Mouse (Mus musculus) effector memory CD4-positive, alpha-beta T cell, adult 7 months (primary cell): Measurements from ENCODE around the gene Tmem175. TPM values are rescaled to one million over a fixed set of nuclear protein-coding genes. Genes with fewer than 3 reads are reported as not detected.

Source experiments
- polyA plus RNA-seq: library from polyadenylated mRNA; unstranded; fragments of 100-300 nt; shearing (Covaris generic); gene quantifications from one replicate; pipeline ENCODE4 v1.2.1, GENCODE M21; 2017

Gene Tmem175
- 25.3 TPM for polyA plus RNA-seq

GRCm38 (mm10) chr5:108629634-108630483 lies at the start of gene Tmem175, which contains the start of gene Gak:
Gene Tmem175 (plus strand): TSS chr5:108629770.
Gene Gak (minus strand): TSS chr5:108629755.

GRCm38 (mm10) chr5:108659698-108660631 lies 30.4 kb downstream of the Tmem175 start, which contains the start of gene Idua:
Gene Idua (plus strand): TSS chr5:108660331.

GRCm38 (mm10) chr5:108668977-108669936 lies 39.7 kb downstream of the Tmem175 start, which contains the start of gene Dgkq:
Gene Dgkq (minus strand): TSS chr5:108669672.

GRCm38 (mm10) chr5:108675251-108675816 lies 45.8 kb downstream of the Tmem175 start, which contains the start of gene Slc26a1:
Gene Slc26a1 (minus strand): TSS chr5:108675569.

GRCm38 (mm10) chr5:108692271-108692670 lies 62.7 kb downstream of the Tmem175 start, which contains the start of gene Fgfrl1:
Gene Fgfrl1 (plus strand): TSS chr5:108692382.

Other genes with a start within 250 kb of the Tmem175 start
- gene Pde6b, start 241.4 kb upstream of the Tmem175 start, polyA plus RNA-seq, result 0.32 TPM
- gene Atp5k, start 195.3 kb upstream of the Tmem175 start, polyA plus RNA-seq, result 97.6 TPM
- gene Mfsd7a, start 180.9 kb upstream of the Tmem175 start, polyA plus RNA-seq, result not detected
- 10.4 TPM for gene Pcgf3, start 168.5 kb upstream of the Tmem175 start, polyA plus RNA-seq
- gene Cplx1, start 79.7 kb upstream of the Tmem175 start, polyA plus RNA-seq, result not detected
- gene Gak, start within 50 bp of the Tmem175 start, polyA plus RNA-seq, result 168 TPM
- 27.1 TPM for gene Idua, start 30.6 kb downstream of the Tmem175 start, polyA plus RNA-seq
- 14.6 TPM for gene Dgkq, start 39.9 kb downstream of the Tmem175 start, polyA plus RNA-seq
- gene Slc26a1, start 45.8 kb downstream of the Tmem175 start, polyA plus RNA-seq, result 0.10 TPM
- gene Fgfrl1, start 62.6 kb downstream of the Tmem175 start, polyA plus RNA-seq, result 2.3 TPM
- gene Rnf212, start 145.2 kb downstream of the Tmem175 start, polyA plus RNA-seq, result not detected
- not detected for gene Tmed11, start 165.6 kb downstream of the Tmem175 start, polyA plus RNA-seq
- not detected for gene Vmn2r8, start 179.1 kb downstream of the Tmem175 start, polyA plus RNA-seq
- gene Vmn2r9, start 222.8 kb downstream of the Tmem175 start, polyA plus RNA-seq, result not detected